Mouse (Mus musculus) heart, adult 18-20 months (tissue): Measurements from ENCODE around the gene Ppp1r11. TPM values are rescaled to one million over a fixed set of nuclear protein-coding genes. Genes with fewer than 3 reads are reported as not detected.

Source experiments
- DNase-seq, 2 experiments: peaks; one replicate each; pipeline ENCODE4 v3.0.0; 2021 to 2022; ENCODE audit warnings: mixed read lengths in 1 of 2
- total RNA-seq, 2 experiments: library from RNA; stranded (reverse); gene quantifications; 2 replicates each; pipeline ENCODE4 v1.2.3; 2021

Gene Ppp1r11
- total RNA-seq, 2 experiments from 2014 or later: 95.7 to 113 TPM

DNA sequence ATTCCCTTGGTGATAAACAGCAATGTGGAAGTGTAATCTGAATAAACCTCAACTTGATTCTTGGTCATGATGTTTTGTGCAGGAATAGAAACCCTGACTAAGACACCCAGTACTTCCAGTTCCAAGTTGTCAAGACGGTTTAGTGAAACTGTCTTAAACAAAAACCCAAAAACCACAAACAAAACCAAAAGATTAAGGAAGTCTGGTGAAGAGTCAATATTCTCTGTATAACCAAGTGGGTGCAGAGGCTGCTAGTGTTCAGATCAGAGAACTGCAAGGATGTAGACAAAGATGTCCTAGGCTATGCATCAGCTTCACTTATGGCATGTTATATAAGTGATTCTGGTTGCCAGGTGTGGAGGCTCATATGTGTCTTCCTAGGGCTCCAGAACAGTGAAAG, 15.3 kb upstream of the Ppp1r11 start:
- no peak for DNase-seq

DNA sequence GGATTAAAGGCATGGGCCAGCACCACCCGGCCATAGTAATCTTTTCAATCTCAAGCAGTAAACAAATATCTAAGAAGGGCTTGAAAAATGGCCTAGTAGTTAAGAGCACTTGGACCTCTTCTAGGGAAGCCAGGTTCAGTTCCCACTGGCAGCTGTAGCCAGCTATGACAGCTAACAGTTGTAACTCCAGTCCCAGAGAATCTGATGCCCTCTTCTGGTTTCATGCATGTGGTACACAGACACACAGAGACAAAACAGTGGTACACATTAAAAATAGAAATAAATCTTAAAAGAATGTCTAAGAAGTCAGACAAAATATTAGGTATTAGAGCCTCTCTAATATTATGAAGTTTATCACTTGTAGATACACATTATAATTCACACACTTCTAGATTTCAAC, 9.6 kb upstream of the Ppp1r11 start:
- no peak for DNase-seq

DNA sequence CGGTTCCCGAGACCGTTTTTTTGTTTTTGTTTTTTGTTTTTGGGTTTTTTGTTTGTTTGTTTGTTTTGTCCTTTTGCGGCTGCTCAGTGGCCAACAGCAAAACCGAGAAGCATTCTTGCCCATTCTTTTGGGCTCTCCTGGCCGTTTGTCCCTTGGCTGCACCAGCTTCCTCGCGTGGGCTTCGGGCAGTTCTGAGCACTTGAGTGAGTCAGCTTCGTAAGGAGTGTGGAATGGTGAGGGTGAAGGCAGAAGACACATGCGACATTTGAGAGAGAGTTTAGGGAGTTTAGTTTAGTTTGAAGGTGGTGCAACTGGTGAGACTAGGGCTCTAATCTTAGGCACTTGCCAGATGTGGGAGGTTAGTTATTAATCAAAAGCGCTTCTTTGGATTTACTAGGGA, 7.3 kb upstream of the Ppp1r11 start:
- no peak for DNase-seq

DNA sequence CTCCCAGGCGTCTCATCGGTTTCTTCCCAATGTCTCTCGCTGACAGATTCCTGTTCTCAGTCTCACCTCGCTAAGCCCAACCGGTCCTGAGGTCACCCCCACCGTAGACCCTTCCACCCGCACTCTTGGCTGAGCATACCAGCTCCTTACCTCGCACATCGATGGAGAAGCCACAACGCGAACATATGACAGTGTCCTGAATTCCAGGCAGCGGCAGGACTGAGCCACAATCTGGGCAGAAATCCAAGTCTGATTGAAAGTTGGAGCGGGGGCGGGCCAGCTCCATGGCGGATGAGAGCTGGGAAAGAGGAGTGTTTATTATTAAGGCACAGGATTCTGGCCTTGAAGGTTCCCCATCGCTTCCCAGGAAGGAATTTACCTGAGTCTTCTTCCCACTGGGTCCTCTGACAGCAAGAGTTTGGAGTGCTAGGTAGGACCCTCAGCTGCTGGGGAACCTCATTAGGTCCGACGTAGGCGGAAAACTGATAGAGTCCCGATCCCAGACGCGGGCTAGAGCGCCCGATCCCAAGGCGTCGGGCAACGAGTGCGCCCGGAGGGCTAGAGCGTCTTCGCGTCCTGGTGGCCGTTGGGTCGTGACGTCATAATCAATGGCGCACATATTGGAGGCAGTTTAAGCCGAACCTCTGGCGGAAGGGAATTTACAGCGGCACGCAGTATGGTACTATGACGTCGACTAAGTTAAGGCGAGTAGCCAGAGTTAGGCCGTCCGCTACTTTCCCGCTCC, 6.6 kb upstream of the Ppp1r11 start, which contains the start of the genes Znrd1 and Znrd1as:
Gene Znrd1 (minus strand): TSS at position 561 of the 745 bp plus-strand sequence.
Gene Znrd1as (plus strand): TSS at position 594 of the 745 bp plus-strand sequence.
- DNase-seq: peak; percentile 96

DNA sequence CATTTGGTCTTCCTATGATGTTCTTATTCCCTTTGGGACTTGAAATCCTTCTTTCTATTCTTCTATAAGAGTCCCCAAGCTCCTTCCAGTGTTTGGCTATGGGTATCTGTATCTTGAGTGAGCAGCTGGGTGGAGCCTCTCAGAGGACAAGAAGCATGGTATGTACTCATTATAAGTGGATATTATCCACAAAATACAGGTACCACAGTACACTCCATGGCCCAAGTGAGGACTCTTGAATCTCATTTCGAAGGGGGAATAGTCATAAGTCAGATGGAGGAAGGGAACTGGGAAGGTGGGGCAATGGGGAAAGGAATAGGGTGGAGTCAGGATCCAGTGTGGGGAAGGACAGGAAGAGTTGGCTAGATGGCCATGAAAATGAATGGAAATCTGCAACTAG, 1.5 kb upstream of the Ppp1r11 start:
- DNase-seq: no peak

DNA sequence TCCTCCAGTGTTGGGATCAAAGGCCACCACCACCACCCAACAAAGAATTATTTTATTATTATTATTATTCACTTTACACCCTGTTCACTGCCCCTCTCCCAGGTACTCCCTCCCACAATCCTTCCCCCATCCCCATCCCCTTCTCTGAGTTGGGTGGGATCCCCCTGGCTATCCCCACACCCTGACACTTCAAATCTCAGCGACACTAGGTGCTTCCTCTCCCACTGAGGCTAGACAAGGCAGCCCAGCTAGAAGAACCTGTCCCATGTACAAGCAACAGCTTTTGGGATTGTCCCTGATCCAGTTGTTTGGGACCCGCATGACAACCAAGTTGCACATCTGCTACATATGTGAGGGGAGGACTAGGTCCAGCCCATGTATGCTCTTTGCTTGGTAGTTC, 1.1 kb upstream of the Ppp1r11 start:
- DNase-seq: no peak

DNA sequence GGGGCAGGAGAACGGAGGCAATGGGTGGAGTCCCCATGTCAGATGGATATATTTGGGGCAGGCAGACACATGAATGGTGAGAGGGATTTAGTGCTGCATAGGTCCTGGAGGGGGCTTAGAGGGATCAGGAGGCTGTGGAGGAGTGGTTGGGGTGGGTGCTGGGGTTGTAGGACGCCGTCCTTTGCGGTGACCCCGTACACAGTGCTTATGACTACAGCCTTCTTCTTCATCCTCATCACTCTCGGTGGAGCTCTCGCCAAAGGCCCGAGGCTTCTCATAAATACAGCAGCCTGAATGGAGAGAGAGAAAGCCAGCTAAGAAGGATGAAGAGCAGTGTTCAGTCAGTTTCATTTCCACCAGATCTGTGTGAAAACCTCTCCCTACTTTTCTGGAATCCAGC, 2.3 kb downstream of the Ppp1r11 start:
- DNase-seq: no peak

DNA sequence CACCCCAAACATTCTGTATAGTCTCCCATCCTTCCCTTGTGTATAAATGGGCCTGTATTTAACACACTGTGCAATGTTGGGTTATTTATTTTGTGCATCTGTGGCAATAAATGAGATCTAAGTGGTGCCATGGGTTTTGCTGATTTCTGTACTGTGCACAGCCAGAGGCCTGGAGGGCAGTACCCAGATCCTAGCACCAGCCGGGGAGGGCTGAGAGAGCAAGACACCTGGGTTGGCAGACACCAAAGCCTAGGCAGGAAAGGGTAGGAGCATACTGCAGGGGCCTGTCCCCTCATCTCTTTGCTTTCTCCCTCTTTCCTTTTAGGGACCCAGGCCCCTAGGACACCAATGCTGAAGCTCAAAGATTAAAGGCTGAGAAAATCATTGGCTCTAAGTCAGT, 3.3 kb downstream of the Ppp1r11 start:
- no peak for DNase-seq

DNA sequence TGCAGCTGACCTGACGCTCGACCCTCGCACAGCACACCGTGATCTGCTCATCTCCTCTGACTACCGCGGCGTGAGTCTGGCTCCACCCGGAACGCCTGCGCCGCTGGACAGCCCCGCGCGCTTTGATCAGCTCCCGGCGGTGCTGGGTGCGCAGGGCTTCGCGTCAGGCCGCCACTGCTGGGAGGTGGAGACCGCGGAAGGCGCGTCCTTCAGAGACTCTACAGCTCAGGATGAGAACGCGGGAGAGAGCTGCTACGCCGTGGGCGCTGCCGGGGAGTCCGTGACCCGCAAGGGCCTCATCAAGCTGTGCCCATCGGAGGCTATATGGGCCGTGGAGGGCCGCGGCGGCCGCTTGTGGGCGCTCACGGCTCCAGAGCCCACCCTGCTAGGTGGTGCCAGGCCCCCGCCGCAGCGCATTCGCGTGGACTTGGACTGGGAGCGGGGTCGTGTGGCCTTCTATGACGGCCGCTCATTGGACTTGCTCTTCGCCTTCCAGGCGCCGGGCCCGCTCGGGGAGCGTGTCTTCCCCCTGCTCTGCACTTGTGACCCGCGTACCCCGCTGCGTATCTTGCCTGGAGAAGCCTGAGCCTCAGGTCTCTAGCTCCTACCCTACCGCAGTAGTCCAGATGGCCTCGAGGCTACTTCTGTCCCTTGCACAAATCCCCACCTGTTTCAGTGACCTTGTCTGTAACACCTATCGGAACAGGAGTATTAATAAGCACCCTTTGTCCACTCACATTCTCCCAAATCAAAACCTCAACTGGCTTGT, 4.3 kb downstream of the Ppp1r11 start:
- DNase-seq: peak; percentile 57 to 73

DNA sequence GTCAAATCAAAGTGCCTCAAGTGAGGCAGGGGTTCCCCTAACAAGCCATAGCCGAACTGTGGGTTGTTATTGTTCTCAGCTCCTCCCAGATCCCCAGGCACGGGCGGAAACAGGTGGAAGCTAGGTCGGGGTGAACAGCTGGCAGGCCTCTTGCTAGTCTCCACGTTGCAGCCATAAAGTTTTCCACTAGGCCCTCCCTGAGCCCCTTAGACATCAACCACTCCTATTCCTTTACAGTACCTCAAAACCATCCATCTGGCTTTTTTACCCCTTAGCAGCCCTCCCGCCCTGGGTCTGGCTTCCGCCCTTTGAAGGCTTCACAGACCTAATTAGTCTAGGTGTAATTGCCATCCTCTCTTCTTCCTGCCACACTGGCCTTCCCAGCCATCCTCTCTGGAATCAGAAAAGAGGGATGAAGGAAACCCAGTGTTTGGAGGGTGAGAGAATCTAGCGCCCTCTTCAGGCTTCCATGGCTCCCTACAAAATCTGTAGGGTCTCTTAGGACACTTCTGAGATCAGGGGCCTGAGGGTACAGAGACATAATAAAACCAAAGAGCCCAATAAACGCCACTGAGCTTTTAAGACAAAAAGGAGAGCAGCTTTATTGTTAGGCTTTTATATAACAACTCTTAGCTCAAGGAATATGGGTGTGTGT, 7.3 kb downstream of the Ppp1r11 start:
- no peak for DNase-seq

DNA sequence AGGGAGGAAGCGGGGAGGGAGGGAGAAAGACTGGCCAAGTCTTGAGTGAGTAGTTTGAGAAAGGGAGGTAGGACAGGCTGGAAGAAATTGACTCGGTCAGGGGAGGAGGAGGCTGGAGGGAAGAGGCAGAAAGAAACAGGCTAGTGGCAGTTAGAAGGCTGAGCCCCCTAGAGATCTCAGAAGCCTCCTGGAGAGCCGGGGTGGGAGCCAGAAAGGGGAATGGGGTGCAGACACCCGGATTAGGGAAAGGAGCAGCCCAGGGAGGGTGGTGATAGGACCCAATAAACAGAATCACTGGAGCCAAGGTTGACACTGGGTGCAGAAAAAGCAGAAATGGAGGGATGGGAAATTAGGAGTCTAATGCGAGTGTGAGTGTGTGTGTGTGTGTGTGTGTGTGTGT, 7.8 kb downstream of the Ppp1r11 start:
- no peak for DNase-seq

DNA sequence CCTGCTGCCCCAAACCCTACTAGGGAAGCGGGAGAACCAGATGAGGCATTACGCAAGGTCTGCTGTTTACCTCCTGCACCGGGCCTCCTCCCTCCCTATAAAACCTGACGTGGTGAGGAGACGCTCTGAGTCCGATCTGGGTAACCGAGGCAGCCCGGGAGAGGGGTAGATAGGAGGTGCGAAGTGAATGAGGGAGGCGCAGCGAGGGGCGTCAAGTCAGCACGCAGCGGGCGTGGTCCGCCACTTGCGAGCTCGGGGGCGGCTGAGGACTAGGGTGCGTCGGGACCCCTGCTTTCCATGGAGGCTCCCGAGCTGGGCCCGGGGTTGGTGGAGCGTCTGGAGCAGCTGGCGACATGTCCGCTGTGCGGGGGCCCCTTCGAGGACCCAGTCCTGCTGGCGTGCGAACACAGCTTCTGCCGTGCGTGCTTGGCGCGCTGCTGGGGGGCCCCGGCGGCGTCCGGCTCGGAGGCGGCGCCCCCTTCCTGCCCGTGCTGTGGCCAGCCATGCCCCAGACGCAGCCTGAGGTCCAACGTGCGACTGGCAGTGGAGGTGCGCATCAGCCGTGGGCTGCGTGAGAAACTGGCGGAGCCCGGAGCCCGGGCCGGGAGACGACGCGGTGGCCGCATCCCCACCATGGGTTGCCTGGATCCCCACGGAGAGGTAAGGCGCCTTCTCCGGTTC, 8.6 kb downstream of the Ppp1r11 start, which contains the start of gene Rnf39:
Gene Rnf39 (plus strand): TSS at position 128 of the 681 bp plus-strand sequence.
- DNase-seq: peak in 1 of 2 experiments; percentile 65

DNA sequence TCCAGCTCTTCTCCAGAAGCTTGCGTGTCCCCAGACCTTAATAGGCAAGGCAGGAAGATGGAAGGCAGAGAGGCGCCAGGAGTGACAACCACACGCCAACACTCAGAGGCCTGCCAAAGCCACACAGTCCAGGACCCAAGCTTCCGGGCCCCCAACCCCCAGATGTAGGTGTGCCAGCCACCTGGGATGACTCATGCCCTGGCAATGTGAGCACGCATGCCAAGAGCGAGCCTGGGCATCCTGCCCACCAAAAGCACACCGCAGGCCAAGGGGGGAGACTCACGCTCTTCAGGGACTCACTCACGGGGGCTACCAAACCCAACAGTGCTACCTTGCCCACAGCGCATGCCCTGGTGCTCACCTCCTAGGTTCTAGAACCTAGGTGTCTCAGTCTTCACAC, 9.2 kb downstream of the Ppp1r11 start:
- peak; percentile 77 to 78 for DNase-seq

DNA sequence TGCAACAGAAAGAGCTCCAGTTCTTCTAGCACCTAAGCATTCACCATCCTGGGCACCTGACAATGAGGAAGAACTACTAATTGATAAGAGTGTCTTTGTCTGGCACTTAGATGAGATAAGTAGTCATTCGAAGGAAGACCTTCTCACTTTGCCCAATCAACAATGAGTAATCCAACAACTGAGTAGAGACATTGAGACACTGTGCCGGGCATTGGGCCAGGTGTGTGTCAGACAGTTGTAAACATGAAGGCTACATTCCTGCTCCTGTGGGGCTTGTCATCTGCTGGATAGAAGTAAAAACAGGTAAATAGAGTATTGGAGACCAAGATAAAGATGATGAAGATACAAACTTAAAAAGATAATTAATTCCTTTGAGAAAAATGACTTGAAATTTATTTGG, 13.5 kb downstream of the Ppp1r11 start:
- DNase-seq: no peak

DNA sequence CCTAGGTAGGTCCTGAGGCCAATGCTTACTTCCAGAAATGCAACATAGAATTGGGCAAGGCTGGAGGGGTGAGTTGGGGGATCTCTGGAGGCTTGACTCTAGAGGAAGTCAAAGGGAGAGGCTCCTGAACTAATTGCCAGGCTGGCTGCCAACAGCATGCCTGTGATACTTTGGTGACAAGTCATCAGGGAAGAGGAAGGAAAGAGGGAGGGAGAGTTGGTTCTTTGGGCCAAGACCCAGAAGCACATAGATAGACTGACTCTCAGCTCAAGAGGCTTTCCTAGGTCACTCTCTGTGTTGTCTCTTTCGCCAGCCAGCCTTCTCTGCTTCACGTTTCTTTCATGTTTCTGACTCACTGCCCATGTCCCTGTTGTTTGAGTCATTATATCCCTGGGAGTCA, 19.7 kb downstream of the Ppp1r11 start:
- peak; percentile 75 to 85 for DNase-seq

DNA sequence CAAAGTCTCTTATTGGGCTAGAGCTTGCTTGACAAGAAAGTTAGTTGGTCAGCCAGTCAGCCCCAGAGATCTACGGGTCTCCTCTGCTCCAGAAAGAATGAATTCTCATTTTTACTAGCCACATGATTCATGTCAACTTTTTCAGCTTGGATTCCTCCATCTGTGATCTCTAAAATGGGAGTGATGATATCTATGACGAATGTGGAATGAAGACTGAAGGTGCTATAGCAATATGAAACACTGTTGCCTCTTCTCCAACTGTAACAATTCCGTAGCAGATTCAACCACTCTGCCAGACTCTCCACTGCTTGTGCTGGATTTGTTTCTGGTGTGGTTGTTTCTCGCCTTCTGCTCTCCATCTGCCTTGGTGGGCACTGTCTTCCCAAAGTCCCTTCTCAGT, 20.4 kb downstream of the Ppp1r11 start:
- no peak for DNase-seq

DNA sequence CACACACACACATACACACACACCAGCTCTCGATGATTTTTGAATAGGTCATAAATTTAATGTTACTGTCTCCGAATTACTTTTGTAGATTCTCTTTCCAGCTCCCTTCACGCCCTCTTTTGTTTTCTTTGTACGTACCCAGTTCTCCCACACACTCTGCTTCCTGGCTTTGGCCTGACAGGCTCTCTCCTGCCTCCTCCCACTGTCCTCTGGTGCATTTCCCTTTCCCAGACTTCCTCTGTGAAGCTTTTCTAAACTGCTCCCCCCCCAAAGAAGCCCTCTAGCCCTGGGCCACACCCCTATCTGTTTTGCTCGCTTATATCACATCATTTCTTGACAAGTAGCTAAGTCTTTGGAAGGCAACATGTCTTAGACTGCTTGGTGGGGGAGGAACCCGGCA, 21.3 kb downstream of the Ppp1r11 start:
- peak in 1 of 2 experiments; percentile 61 for DNase-seq

DNA sequence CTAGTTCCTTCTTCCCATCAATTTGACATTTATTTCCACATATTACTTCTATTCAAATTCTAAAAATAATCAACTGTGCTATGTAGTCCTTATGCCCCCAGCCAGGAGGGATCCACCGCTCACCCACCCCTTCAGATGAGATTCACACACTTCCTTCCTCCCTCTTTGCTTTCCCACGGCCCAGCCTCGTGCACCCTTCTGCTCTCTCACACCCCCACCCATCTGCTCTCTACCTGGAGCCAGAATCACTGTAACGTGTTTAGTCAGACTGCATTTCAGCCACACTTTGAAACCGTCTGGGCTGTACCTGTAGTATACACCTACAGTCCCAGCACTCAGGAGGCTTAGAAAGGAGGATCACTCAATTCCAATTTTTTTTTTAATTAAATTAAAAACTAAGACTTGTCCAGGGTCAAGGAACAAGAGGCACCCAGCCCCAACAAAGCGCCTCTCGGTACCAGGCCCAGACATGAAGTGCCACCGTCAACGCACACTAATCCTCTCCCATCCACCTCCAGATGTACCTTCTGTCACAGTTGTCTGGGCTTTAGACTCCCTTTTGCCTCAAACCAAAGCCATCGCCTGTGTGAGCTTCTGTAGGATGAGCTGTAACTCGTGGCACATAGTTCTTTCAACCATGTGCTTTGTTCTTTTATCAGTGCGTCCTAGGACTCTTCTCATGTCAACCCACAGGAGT, 22.2 kb downstream of the Ppp1r11 start:
- no peak for DNase-seq

DNA sequence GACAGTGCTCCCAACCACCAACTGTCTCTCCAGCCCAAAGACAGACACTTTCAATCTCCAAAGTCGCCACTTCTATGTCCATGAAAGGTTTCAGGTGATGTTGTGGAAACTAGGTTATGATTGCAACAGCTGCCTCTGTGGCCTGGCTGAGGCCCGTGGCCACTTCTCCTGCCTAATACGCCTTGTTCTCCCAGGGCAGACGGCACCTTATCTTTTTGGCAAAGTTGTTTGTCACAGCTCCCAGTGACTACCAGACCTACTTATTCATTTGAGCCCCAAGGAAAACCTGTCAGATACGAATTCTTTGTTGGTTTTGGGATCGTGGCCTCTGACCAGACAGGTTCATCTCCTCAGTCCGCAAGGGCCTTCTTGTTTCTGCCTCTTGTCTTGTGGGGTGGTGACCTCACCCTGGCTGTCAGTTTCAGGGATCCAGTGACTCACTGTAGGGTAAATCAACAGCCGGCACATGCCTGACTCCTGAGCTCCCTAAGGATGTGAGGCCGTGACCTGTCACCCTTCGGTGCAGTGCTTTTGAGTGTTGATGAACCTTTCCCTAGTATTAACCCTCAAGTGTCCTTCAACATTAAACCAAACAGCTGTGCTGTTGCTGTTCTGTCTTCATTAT, 23.9 kb downstream of the Ppp1r11 start:
- DNase-seq: peak; percentile 46 to 65

DNA sequence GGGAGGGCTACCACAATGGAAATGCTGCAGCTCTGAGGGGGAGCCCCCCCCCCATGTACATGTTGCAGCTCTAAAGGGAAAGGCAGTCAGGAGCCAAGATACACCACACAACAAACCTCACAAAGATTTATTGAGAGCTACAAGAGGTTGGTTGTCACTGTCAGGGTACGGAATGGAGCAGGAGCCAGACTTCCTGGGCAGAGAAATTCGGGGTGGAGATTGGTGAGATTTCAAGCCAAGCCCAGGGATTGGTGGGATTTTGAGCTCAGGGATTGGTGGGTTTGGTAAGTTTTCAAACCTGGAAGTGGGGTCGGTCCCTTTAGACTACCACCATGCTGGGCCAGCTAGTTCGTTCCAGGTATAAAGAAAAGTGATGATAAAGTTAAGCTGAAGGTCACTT, 28.1 kb downstream of the Ppp1r11 start:
- no peak for DNase-seq

DNA sequence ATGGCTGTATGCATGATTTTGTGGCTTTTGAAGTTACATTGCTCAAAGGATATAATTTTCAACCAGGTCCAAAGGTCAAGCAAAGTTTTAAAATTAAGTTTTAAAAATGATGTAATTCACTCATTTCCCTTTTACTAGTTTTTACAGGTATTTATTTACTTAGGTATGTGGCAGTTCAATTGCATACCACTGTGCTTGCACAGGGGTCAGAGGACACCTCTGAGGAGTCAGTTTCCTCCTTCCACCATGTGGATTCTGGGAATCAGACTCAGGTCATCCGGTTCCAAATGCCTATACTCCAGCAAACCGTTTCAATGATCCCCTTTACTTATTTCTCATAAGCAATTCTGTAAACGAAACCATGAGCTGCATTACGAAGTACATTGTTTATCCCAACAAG, 28.8 kb downstream of the Ppp1r11 start:
- no peak for DNase-seq
